Mouse (Mus musculus) lung, postnatal 0 days (tissue): ENCODE measurements at regions not wholly inside any gene's neighbourhood (a gene's known extent, or its start where the extent isn't known, plus 50 kb on each side); places are given as distances from the start of the nearest gene placed in this dataset.

ENCODE experiments used
- ATAC-seq: fragments of 200-750 bp; cut with Nextera tagmentation; 2 replicates; pipeline ENCODE4 v1.8.0; 2017; ENCODE audit warnings: moderate library complexity
- DNase-seq: peaks from one replicate; pipeline ENCODE4 v3.0.0-alpha.2; 2016; ENCODE audit warnings: low spot score
- H3K27ac ChIP-seq: fragments of 300-500 bp; sonication (generic); 2 replicates; pipeline ENCODE4 v1.5.1; 2014; ENCODE audit warnings: antibody characterized with exemption, mild to moderate bottlenecking, low read length, mixed read lengths
- H3K27me3 ChIP-seq: fragments of 300-500 bp; sonication (generic); replicated peaks from 2 replicates; pipeline ENCODE4 v1.6.1; 2014; ENCODE audit warnings: low read length, mixed read lengths; ENCODE audit not compliant: insufficient read depth
- H3K36me3 ChIP-seq: fragments of 300-500 bp; sonication (generic); 2 replicates; pipeline ENCODE4 v1.6.1; 2014; ENCODE audit warnings: low read length, mixed read lengths; ENCODE audit not compliant: insufficient read depth
- H3K4me1 ChIP-seq: fragments of 300-500 bp; sonication (generic); 2 replicates; pipeline ENCODE4 v1.6.1; 2014; ENCODE audit warnings: antibody characterized with exemption, low read depth, low read length, mixed read lengths; ENCODE audit not compliant: insufficient read depth
- H3K4me2 ChIP-seq: fragments of 300-500 bp; sonication (generic); replicated peaks from 2 replicates; pipeline ENCODE4 v1.6.1; 2014; ENCODE audit warnings: low read depth, mild to moderate bottlenecking, low read length, moderate library complexity, mixed read lengths
- H3K4me3 ChIP-seq: fragments of 300-500 bp; sonication (generic); 2 replicates; pipeline ENCODE4 v1.5.1; 2014; ENCODE audit warnings: low read depth, low read length
- H3K9ac ChIP-seq: fragments of 300-500 bp; sonication (generic); replicated peaks from 2 replicates; pipeline ENCODE4 v1.6.1; 2014; ENCODE audit warnings: low read depth, mild to moderate bottlenecking
- H3K9me3 ChIP-seq: fragments of 300-500 bp; sonication (generic); 2 replicates; pipeline ENCODE4 v1.6.1; 2016; ENCODE audit warnings: low read length, mixed read lengths
- CTCF ChIP-seq: IDR thresholded peaks from 2 replicates; pipeline ENCODE4 v1.5.1; 2016; ENCODE audit warnings: antibody characterized with exemption, mild to moderate bottlenecking
- EP300 ChIP-seq: IDR thresholded peaks from 2 replicates; pipeline ENCODE4 v1.6.1; 2016; ENCODE audit warnings: antibody characterized with exemption, mild to moderate bottlenecking, control low read depth
- WGBS: fragments of 180-500 bp; shearing (Covaris S2); extraction: QIAGEN DNeasy Blood & Tissue Kit; methylation state at CpG from one replicate; pipeline ENCODE4 v1.1.7; 2014; 5-methylcytosine and 5-hydroxymethylcytosine counted together

DNA sequence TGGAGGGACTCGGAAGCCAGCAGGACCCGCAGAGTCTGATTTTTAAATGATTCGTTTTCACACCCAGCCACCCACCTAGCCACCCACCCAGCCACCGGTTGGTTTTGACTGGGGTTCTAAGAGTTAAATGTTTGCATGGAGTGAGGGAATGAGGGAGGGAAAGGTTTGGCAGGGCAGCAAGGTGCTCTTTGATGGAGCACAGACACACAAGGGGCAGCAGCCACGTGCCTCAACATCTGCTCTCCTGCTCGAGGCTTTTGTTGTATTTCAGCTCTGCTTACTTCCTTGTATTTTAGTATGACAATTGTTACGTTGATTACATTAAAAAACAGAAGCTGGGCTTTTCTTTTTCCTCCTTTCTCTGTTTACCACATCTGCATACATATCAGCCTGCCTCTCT is 367.6 kb downstream of the Ajap1 start:
- Histone ChIP-seq H3K27ac (no peak overlapping the region), H3K27me3 (no peaks in the 10 kb centered on the region), H3K36me3 (no peaks in the 10 kb centered on the region), H3K4me1 (no peaks in the 10 kb centered on the region), H3K9ac (no peak overlapping the region), H3K4me2 (no peak overlapping the region), H3K4me3 (no peak overlapping the region), H3K9me3 (no peaks in the 10 kb centered on the region)
- no peak for DNase-seq
- 54% methylated on average over 7 of the region's 7 CpGs for WGBS
- TF ChIP-seq CTCF (no peak), EP300 (no peak)
- no peak for ATAC-seq

DNA sequence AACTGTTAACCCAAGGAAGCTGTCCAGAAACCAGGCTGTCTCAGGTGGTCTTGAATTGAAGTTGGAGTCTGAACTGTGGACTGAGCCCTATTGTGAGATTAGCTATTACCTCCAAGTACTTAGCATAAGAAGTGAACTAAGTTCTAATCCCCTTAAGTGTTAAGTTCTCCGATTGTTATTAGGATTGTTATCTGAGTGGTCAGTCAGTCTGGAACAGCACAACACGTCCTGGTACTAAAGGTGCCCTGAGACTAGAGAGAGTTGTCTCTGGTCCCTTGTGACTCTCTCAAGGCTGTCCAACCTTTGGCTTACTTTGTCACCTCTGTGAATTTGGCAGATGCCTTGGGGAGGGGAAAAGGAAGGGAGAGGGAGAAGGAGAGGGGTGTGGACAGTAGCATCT is 369.0 kb downstream of the Ajap1 start:
- Histone ChIP-seq H3K4me2 (no peak overlapping the region), H3K4me3 (no peak overlapping the region), H3K9ac (no peak overlapping the region), H3K36me3 (no peaks in the 10 kb centered on the region), H3K27ac (no peak overlapping the region), H3K27me3 (no peaks in the 10 kb centered on the region), H3K4me1 (no peaks in the 10 kb centered on the region), H3K9me3 (no peaks in the 10 kb centered on the region)
- TF ChIP-seq CTCF: no peak
- WGBS: 73% methylated on average over 2 of the region's 2 CpGs
- DNase-seq: no peak
- ATAC-seq: no peak

DNA sequence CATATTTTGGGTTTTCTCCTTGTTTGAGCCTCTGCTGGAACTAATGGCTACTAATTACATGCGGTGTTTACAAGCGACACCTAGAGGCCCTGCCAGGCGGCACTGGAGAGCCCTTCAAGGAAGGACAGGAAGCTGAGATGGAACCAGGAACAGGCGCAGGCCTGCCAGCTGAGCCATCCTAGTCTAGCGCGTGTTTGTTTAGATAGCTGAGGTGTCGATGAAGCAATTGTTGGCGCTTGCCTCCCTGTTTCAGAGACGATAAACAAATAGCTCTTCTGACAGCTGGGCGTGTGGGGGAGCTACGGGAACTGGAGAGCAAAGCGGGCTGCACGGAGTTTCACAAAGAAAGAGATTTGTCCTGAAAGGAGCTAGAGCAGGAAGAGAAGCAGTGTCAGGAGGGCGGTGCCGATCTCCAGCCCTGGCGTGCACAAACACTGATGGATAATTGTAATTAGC is 372.3 kb downstream of the Ajap1 start:
- Histone ChIP-seq H3K4me2 (no peak overlapping the region), H3K27me3 (no peaks in the 10 kb centered on the region), H3K4me1 (no peaks in the 10 kb centered on the region), H3K9ac (no peak overlapping the region), H3K9me3 (no peaks in the 10 kb centered on the region), H3K27ac (no peak overlapping the region), H3K4me3 (no peak overlapping the region), H3K36me3 (no peaks in the 10 kb centered on the region)
- peak; percentile 9 for DNase-seq
- whole genome bisulfite sequencing: 28% methylated on average over 16 of the region's 16 CpGs
- no peak for ATAC-seq
- TF ChIP-seq EP300 (no peak), CTCF (no peak)

DNA sequence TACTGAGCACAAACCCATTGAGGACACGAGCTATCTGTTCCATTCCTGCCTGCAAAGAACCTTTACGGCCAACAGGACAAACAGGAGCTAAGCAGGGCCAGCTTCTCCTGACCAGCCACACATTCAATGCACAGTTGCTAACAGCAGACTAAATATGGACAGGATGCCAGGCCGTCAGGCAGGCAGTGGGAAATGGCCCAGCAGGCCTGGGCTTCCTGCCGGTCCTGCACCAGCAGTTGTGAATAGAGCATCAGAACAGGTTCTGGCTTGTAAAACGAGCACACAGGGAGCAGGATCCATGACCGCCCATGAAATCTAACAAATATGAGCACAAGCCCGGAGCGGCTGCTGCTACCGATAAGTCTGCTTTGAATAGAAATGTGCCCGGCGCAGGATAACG is 384.0 kb downstream of the Ajap1 start:
- Histone ChIP-seq H3K4me1 (no peaks in the 10 kb centered on the region), H3K4me2 (no peak overlapping the region), H3K9ac (no peak overlapping the region), H3K27me3 (no peaks in the 10 kb centered on the region), H3K36me3 (no peaks in the 10 kb centered on the region), H3K9me3 (no peaks in the 10 kb centered on the region), H3K4me3 (no peak overlapping the region), H3K27ac (no peak overlapping the region)
- DNase-seq: no peak
- 82% methylated on average over 12 of the region's 12 CpGs for WGBS
- no peak for ATAC-seq
- no peak for TF ChIP-seq CTCF
- no peak for TF ChIP-seq EP300

DNA sequence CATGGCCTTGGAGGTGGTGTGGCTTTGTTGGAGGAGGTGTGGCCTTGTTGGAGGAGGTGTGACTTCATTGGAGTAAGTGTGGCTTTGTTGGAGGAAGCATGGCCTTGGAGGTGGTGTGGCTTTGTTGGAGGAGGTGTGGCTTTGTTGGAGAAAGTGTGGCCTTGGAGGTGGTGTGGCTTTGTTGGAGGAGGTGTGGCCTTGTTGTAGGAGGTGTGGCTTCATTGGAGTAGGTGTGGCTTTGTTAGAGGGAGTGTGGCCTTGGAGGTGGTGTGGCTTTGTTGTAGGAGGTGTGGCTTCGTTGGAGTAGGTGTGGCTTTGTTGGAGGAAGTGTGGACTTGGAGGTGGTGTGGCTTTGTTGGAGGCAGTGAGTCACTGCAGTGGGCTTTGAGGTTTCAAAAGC is 385.0 kb downstream of the Ajap1 start:
- WGBS: 47% methylated on average over 1 of the region's 1 CpGs
- no peak overlapping the region for H3K4me2 ChIP-seq
- no peak overlapping the region for H3K27ac ChIP-seq
- H3K9ac ChIP-seq: no peak overlapping the region
- no peaks in the 10 kb centered on the region for H3K36me3 ChIP-seq
- no peak for ATAC-seq
- no peaks in the 10 kb centered on the region for H3K4me1 ChIP-seq
- no peak for DNase-seq
- H3K9me3 ChIP-seq: no peaks in the 10 kb centered on the region
- no peaks in the 10 kb centered on the region for H3K27me3 ChIP-seq
- no peak overlapping the region for H3K4me3 ChIP-seq
- TF ChIP-seq EP300 (no peak), CTCF (no peak)

DNA sequence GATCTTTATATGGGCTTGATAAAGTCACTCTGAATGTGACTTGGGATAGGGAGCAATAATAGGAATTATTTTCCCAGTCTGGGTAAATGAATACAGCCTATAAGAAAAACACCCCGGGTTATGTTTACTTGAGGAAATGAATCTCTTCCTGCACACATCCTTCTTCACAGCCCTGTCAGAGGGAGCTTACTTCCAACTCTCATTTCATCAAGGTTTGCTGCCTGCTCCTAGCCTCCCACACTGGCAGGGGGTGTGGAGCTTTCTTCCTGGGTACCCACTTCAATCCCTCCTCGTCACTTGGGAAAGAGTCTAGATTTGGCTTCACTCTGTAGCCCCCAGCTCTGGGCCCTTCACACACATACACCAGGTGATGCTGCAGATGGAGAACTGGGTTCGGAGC is 389.5 kb downstream of the Ajap1 start:
- ATAC-seq (no peak), DNase-seq (no peak)
- Histone ChIP-seq H3K27me3 (no peaks in the 10 kb centered on the region), H3K4me3 (no peak overlapping the region), H3K4me1 (no peaks in the 10 kb centered on the region), H3K36me3 (no peaks in the 10 kb centered on the region), H3K9me3 (no peaks in the 10 kb centered on the region), H3K27ac (no peak overlapping the region), H3K9ac (no peak overlapping the region), H3K4me2 (no peak overlapping the region)
- WGBS: 48% methylated on average over 3 of the region's 3 CpGs
- TF ChIP-seq CTCF (no peak), EP300 (no peak)

DNA sequence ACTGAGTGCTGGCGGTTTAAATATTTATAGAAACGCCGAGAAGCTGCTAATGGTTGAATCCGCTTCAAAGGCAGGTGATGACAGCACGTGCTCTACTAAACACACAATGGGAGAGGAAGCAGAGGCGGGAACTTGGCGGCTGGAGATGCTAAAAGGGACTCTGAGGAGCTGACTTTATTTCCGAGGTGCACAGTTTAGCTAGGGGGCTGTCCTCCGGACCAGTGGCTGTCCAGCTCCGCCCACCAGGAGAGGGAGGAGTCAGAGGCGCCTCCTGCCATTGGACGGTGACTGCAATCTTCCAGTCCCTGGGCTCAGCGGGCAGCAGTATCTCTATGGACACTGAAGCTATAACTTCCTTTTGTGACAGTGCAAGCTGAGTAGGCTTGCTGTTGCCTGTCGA is 400.4 kb downstream of the Ajap1 start:
- no peak overlapping the region for H3K27ac ChIP-seq
- WGBS: 26% methylated on average over 14 of the region's 14 CpGs
- ATAC-seq: no peak
- no peaks in the 10 kb centered on the region for H3K27me3 ChIP-seq
- no peak for DNase-seq
- H3K36me3 ChIP-seq: no peaks in the 10 kb centered on the region
- H3K4me2 ChIP-seq: no peak overlapping the region
- no peaks in the 10 kb centered on the region for H3K4me1 ChIP-seq
- no peak for TF ChIP-seq CTCF
- no peak for TF ChIP-seq EP300
- no peak overlapping the region for H3K4me3 ChIP-seq
- H3K9me3 ChIP-seq: no peaks in the 10 kb centered on the region
- H3K9ac ChIP-seq: no peak overlapping the region
